Mouse (Mus musculus) stomach, embryonic 14.5 days (tissue): ENCODE measurements around the gene Bach1. TPM values are rescaled to one million over a fixed set of nuclear protein-coding genes. Genes with fewer than 3 reads are reported as not detected.

Experiments used
- ATAC-seq: fragments of 200-750 bp; cut with Nextera tagmentation; 2 replicates; pipeline ENCODE4 v1.8.0; 2017; ENCODE audit warnings: low read depth, moderate TSS enrichment; ENCODE audit not compliant: insufficient number of reproducible peaks, insufficient read depth, low FRiP score
- H3K27ac ChIP-seq: fragments of 300-500 bp; sonication (generic); 2 replicates; pipeline ENCODE4 v1.5.1; 2014; ENCODE audit warnings: mild to moderate bottlenecking, low read length, moderate library complexity, mixed read lengths
- H3K27me3 ChIP-seq: fragments of 300-500 bp; sonication (generic); 2 replicates; pipeline ENCODE4 v1.6.1; 2014; ENCODE audit warnings: low read length, control low read depth, mixed read lengths; ENCODE audit not compliant: control insufficient read depth, insufficient read depth
- H3K36me3 ChIP-seq: fragments of 300-500 bp; sonication (generic); 2 replicates; pipeline ENCODE4 v1.6.1; 2014; ENCODE audit warnings: mild to moderate bottlenecking, control low read depth, low read length, moderate library complexity, mixed read lengths; ENCODE audit not compliant: control insufficient read depth, insufficient read depth
- H3K4me1 ChIP-seq: fragments of 300-500 bp; sonication (generic); 2 replicates; pipeline ENCODE4 v1.6.1; 2014; ENCODE audit warnings: low read length, control low read depth, mixed read lengths; ENCODE audit not compliant: control insufficient read depth, insufficient read depth
- H3K4me2 ChIP-seq: fragments of 300-500 bp; sonication (generic); replicated peaks from 2 replicates; pipeline ENCODE4 v1.6.1; 2014; ENCODE audit warnings: low read depth, low read length, control low read depth
- H3K4me3 ChIP-seq: fragments of 300-500 bp; sonication (generic); 2 replicates; pipeline ENCODE4 v1.5.1; 2014; ENCODE audit warnings: low read depth, low read length, control low read depth
- H3K9ac ChIP-seq: fragments of 300-500 bp; sonication (generic); replicated peaks from 2 replicates; pipeline ENCODE4 v1.6.1; 2014; ENCODE audit warnings: low read depth, mild to moderate bottlenecking, control low read depth, low read length, moderate library complexity, mixed read lengths
- H3K9me3 ChIP-seq: fragments of 300-500 bp; sonication (generic); 2 replicates; pipeline ENCODE4 v1.6.1; 2016; ENCODE audit warnings: low read depth, low read length, control low read depth; ENCODE audit not compliant: control insufficient read depth
- WGBS: fragments of 180-500 bp; shearing (Covaris S2); extraction: QIAGEN DNeasy Blood & Tissue Kit; methylation state at CpG from one replicate; pipeline ENCODE4 v1.1.7; 2014; 5-methylcytosine and 5-hydroxymethylcytosine counted together
- polyA plus RNA-seq: library from polyadenylated mRNA; unstranded; fragments of >200 nt; fragmentation: Nextera tagmentation; extraction: Ambion mirVana; gene quantifications from 2 replicates; pipeline ENCODE4 v1.2.1, GENCODE M21; 2014

Gene Bach1
- polyA plus RNA-seq, 1 experiment from 2014 or later: 16.2 TPM

GRCm38 (mm10) chr16:87737842-87738639, 39.3 kb downstream of the Bach1 start:
- 85% methylated on average over 21 of the region's 21 CpGs for WGBS
- no peak overlapping the region for H3K4me3 ChIP-seq
- no peaks in the 10 kb centered on the region for H3K36me3 ChIP-seq
- no peaks in the 10 kb centered on the region for H3K4me1 ChIP-seq
- no peak overlapping the region for H3K27ac ChIP-seq
- H3K9me3 ChIP-seq: no peaks in the 10 kb centered on the region
- ATAC-seq: no peak
- H3K27me3 ChIP-seq: no peaks in the 10 kb centered on the region
- no peak overlapping the region for H3K9ac ChIP-seq
- no peak overlapping the region for H3K4me2 ChIP-seq

GRCm38 (mm10) chr16:87741034-87741715, 42.4 kb downstream of the Bach1 start:
- no peak for ATAC-seq
- no peaks in the 10 kb centered on the region for H3K4me1 ChIP-seq
- H3K9ac ChIP-seq: no peak overlapping the region
- 84% methylated on average over 9 of the region's 9 CpGs for WGBS
- H3K27me3 ChIP-seq: no peaks in the 10 kb centered on the region
- no peak overlapping the region for H3K27ac ChIP-seq
- no peaks in the 10 kb centered on the region for H3K9me3 ChIP-seq
- no peak overlapping the region for H3K4me2 ChIP-seq
- no peak overlapping the region for H3K4me3 ChIP-seq
- no peaks in the 10 kb centered on the region for H3K36me3 ChIP-seq

- Histone ChIP-seq H3K36me3 (no peaks in the 10 kb centered on the region), H3K9ac (no peak overlapping the region), H3K4me3 (no peak overlapping the region), H3K4me1 (no peaks in the 10 kb centered on the region), H3K27me3 (no peaks in the 10 kb centered on the region), H3K27ac (no peak overlapping the region), H3K9me3 (no peaks in the 10 kb centered on the region), H3K4me2 (no peak overlapping the region)
- no peak for ATAC-seq
- WGBS: 81% methylated on average over 3 of the region's 3 CpGs
Measured at GRCm38 (mm10) chr16:87743661-87744060, 44.9 kb downstream of the Bach1 start.

- H3K4me1 ChIP-seq: no peaks in the 10 kb centered on the region
- no peaks in the 10 kb centered on the region for H3K9me3 ChIP-seq
- H3K27me3 ChIP-seq: no peaks in the 10 kb centered on the region
- ATAC-seq: no peak
- H3K9ac ChIP-seq: no peak overlapping the region
- 85% methylated on average over 2 of the region's 2 CpGs for WGBS
- no peak overlapping the region for H3K4me2 ChIP-seq
- no peak overlapping the region for H3K4me3 ChIP-seq
- no peaks in the 10 kb centered on the region for H3K36me3 ChIP-seq
- H3K27ac ChIP-seq: no peak overlapping the region
Measured at GRCm38 (mm10) chr16:87744338-87744737, 45.6 kb downstream of the Bach1 start.

- Histone ChIP-seq H3K27ac (no peak overlapping the region), H3K27me3 (no peaks in the 10 kb centered on the region), H3K4me3 (no peak overlapping the region), H3K4me1 (no peaks in the 10 kb centered on the region), H3K36me3 (no peaks in the 10 kb centered on the region), H3K4me2 (no peak overlapping the region), H3K9ac (no peak overlapping the region), H3K9me3 (no peaks in the 10 kb centered on the region)
- no peak for ATAC-seq
- WGBS: 79% methylated on average over 8 of the region's 8 CpGs
Measured at GRCm38 (mm10) chr16:87745192-87745945, 46.6 kb downstream of the Bach1 start.

GRCm38 (mm10) chr16:87746728-87747127, 48.0 kb downstream of the Bach1 start:
- Histone ChIP-seq H3K4me1 (no peaks in the 10 kb centered on the region), H3K4me3 (no peak overlapping the region), H3K27me3 (no peaks in the 10 kb centered on the region), H3K9me3 (no peaks in the 10 kb centered on the region), H3K27ac (no peak overlapping the region), H3K9ac (no peak overlapping the region), H3K36me3 (no peaks in the 10 kb centered on the region), H3K4me2 (no peak overlapping the region)
- WGBS: 24% methylated on average over 5 of the region's 5 CpGs
- ATAC-seq: no peak

- no peak for ATAC-seq
- H3K36me3 ChIP-seq: no peaks in the 10 kb centered on the region
- H3K27ac ChIP-seq: no peak overlapping the region
- WGBS: 85% methylated on average over 13 of the region's 13 CpGs
- no peak overlapping the region for H3K4me3 ChIP-seq
- H3K4me1 ChIP-seq: no peaks in the 10 kb centered on the region
- no peaks in the 10 kb centered on the region for H3K9me3 ChIP-seq
- no peaks in the 10 kb centered on the region for H3K27me3 ChIP-seq
- H3K4me2 ChIP-seq: no peak overlapping the region
- H3K9ac ChIP-seq: no peak overlapping the region
Measured at GRCm38 (mm10) chr16:87751243-87751642, 52.5 kb downstream of the Bach1 start.

- Histone ChIP-seq H3K4me3 (no peak overlapping the region), H3K9ac (no peak overlapping the region), H3K4me1 (no peaks in the 10 kb centered on the region), H3K27me3 (no peaks in the 10 kb centered on the region), H3K36me3 (no peaks in the 10 kb centered on the region), H3K9me3 (no peaks in the 10 kb centered on the region), H3K4me2 (no peak overlapping the region), H3K27ac (no peak overlapping the region)
- ATAC-seq: no peak
- WGBS: 72% methylated on average over 13 of the region's 13 CpGs
Measured at GRCm38 (mm10) chr16:87752482-87752881, 53.7 kb downstream of the Bach1 start.
